Mouse (Mus musculus) cerebellum, postnatal 4 days (tissue): ENCODE measurements around the gene Mfge8.
A peak's percentile ranks its signal among the peaks of the same experiment; 100 is the strongest.

Source experiments
- DNase-seq, 2 experiments: peaks; one replicate each; pipeline ENCODE4 v3.0.0; 2022; ENCODE audit warnings: low spot score in 2 of 2, mixed read lengths in 1 of 2

The Mfge8 gene

GRCm38 (mm10) chr7:79148711-79149266 lies at the start of gene Mfge8:
Gene Mfge8, minus strand, starts transcription at chr7:79149060.
- peak; percentile 42 to 76 for DNase-seq

- DNase-seq = peak; percentile 50 to 77
Observed at GRCm38 (mm10) chr7:79194560-79195413, 45.9 kb upstream of the Mfge8 start.

GRCm38 (mm10) chr7:79193936-79194335 lies 45.1 kb upstream of the Mfge8 start:
- no peak for DNase-seq

GRCm38 (mm10) chr7:79191501-79191900 lies 42.6 kb upstream of the Mfge8 start:
- DNase-seq = no peak

- DNase-seq = no peak
Observed at GRCm38 (mm10) chr7:79190592-79190991, 41.7 kb upstream of the Mfge8 start.

GRCm38 (mm10) chr7:79189211-79189610 lies 40.4 kb upstream of the Mfge8 start:
- no peak for DNase-seq

- no peak for DNase-seq
Observed at GRCm38 (mm10) chr7:79187591-79187990, 38.7 kb upstream of the Mfge8 start.

- no peak for DNase-seq
Observed at GRCm38 (mm10) chr7:79183417-79183816, 34.6 kb upstream of the Mfge8 start.

GRCm38 (mm10) chr7:79173800-79174199 lies 24.9 kb upstream of the Mfge8 start:
- DNase-seq = no peak

- DNase-seq = no peak
Observed at GRCm38 (mm10) chr7:79171782-79172181, 22.9 kb upstream of the Mfge8 start.

- DNase-seq = no peak
Observed at GRCm38 (mm10) chr7:79167006-79167562, 18.2 kb upstream of the Mfge8 start.

- DNase-seq = no peak
Observed at GRCm38 (mm10) chr7:79159406-79159805, 10.5 kb upstream of the Mfge8 start.

GRCm38 (mm10) chr7:79149522-79149921 lies 662 bp upstream of the Mfge8 start:
- DNase-seq = no peak

- DNase-seq = no peak
Observed at GRCm38 (mm10) chr7:79147931-79148653, 768 bp downstream of the Mfge8 start.

GRCm38 (mm10) chr7:79147011-79147837 lies 1.6 kb downstream of the Mfge8 start:
- no peak for DNase-seq

GRCm38 (mm10) chr7:79140897-79141296 lies 8.0 kb downstream of the Mfge8 start:
- peak; percentile 86 to 92 for DNase-seq

GRCm38 (mm10) chr7:79139891-79140591 lies 8.8 kb downstream of the Mfge8 start:
- no peak for DNase-seq

- no peak for DNase-seq
Observed at GRCm38 (mm10) chr7:79139328-79139824, 9.5 kb downstream of the Mfge8 start.

GRCm38 (mm10) chr7:79133391-79133790 lies 15.5 kb downstream of the Mfge8 start:
- DNase-seq = no peak

GRCm38 (mm10) chr7:79130843-79131444 lies 17.9 kb downstream of the Mfge8 start, which contains the start of gene Hapln3:
Gene Hapln3, minus strand, starts transcription at chr7:79131018.
- no peak for DNase-seq
